Mouse (Mus musculus) ES-Bruce4 (cell line): ENCODE results near the gene Mesp2.

Experiments
- CTCF ChIP-seq: IDR thresholded peaks from one replicate; pipeline ENCODE4 v1.8.1; 2011; ENCODE audit warnings: low read depth, low read length
- EP300 ChIP-seq: IDR thresholded peaks from 2 replicates; pipeline ENCODE4 v1.6.1; 2011; ENCODE audit warnings: low read depth, low read length; ENCODE audit not compliant: insufficient read depth
- POLR2A ChIP-seq: IDR thresholded peaks from one replicate; pipeline ENCODE4 v1.8.1; 2011; ENCODE audit warnings: low read length; ENCODE audit not compliant: insufficient read depth

DNA sequence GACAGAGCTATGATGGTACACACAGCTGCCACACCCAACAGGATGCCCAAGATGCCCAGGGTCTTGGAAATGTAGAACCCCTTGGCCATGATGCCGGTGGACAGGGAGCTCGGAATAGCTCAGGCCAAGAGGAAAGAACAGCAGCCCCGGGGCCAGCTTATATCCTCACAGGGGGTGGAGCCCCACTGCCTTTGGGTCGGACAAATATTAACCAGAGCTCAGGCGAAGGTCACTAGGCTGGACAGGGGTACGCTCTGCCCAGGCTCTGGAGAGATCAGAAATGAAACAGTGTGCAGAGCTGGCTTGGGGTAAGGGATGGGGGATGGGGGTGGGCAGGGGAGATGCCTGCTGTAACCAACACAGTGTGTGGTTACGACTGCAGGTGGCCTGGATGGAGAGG lies 31.6 kb downstream of the Mesp2 start:
- TF ChIP-seq CTCF (no peak), POLR2A (no peak), EP300 (no peak)
